Mouse (Mus musculus) heart, embryonic 16.5 days (tissue): ENCODE data around the gene Arfgap3. TPM values are rescaled to one million over a fixed set of nuclear protein-coding genes. Genes with fewer than 3 reads are reported as not detected.

Experiments
- ATAC-seq: fragments of 200-750 bp; cut with Nextera tagmentation; replicated peaks from 2 replicates; pipeline ENCODE4 v1.8.0; 2017; ENCODE audit warnings: moderate number of reproducible peaks; ENCODE audit not compliant: insufficient read depth, low FRiP score; ENCODE audit errors: extremely low read depth
- H3K27ac ChIP-seq: fragments of 300-500 bp; sonication (generic); 2 replicates; pipeline ENCODE4 v1.5.1; 2014; ENCODE audit warnings: mild to moderate bottlenecking, low read length, control low read depth, moderate library complexity
- H3K27me3 ChIP-seq: fragments of 300-500 bp; sonication (generic); 2 replicates; pipeline ENCODE4 v1.6.1; 2014; ENCODE audit warnings: low read length, mixed read lengths; ENCODE audit not compliant: control insufficient read depth, insufficient read depth
- H3K36me3 ChIP-seq: fragments of 300-500 bp; sonication (generic); 2 replicates; pipeline ENCODE4 v1.6.1; 2014; ENCODE audit not compliant: control insufficient read depth, insufficient read depth
- H3K4me1 ChIP-seq: fragments of 300-500 bp; sonication (generic); 2 replicates; pipeline ENCODE4 v1.6.1; 2014; ENCODE audit warnings: low read length, mixed read lengths; ENCODE audit not compliant: control insufficient read depth, insufficient read depth
- H3K4me2 ChIP-seq: fragments of 300-500 bp; sonication (generic); 2 replicates; pipeline ENCODE4 v1.6.1; 2014; ENCODE audit warnings: low read depth, mild to moderate bottlenecking, control low read depth, low read length
- H3K4me3 ChIP-seq: fragments of 300-500 bp; sonication (generic); 2 replicates; pipeline ENCODE4 v1.5.1; 2014; ENCODE audit warnings: mild to moderate bottlenecking, control low read depth, low read length
- H3K9ac ChIP-seq: fragments of 300-500 bp; sonication (generic); 2 replicates; pipeline ENCODE4 v1.6.1; 2014; ENCODE audit warnings: low read length, control low read depth
- H3K9me3 ChIP-seq: fragments of 300-500 bp; sonication (generic); replicated peaks from 2 replicates; pipeline ENCODE4 v1.6.1; 2016; ENCODE audit warnings: low read length; ENCODE audit not compliant: control insufficient read depth
- WGBS: fragments of 180-500 bp; shearing (Covaris S2); extraction: QIAGEN DNeasy Blood & Tissue Kit; methylation state at CpG from one replicate; pipeline ENCODE4 v1.1.7; 2014; 5-methylcytosine and 5-hydroxymethylcytosine counted together
- polyA plus RNA-seq: library from polyadenylated mRNA; unstranded; fragments of >200 nt; fragmentation: Nextera tagmentation; extraction: Ambion mirVana; gene quantifications from 2 replicates; pipeline ENCODE4 v1.2.1, GENCODE M21; 2015

Arfgap3 gene
- polyA plus RNA-seq, 1 experiment from 2014 or later, result 42.0 TPM

DNA sequence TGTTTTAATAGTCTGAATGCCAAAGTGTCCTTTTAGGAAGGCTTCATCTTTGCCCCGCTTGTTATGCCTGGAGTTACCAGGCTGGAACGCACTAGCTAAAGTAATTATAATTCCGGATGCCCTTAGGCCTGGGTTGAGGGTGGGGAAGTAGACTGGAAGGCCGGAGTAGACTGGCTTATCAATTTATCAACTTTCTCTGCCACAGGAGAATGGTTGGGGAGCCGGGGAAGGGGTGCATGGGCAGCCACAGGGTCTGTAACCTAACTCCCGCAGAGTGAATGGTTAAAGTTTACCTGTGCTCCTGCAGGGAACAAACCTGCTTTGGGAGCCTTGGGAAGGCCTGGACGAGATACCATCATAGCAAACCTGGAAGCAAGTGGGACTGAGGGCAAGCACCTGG is 94.1 kb downstream of the Arfgap3 start:
- Histone ChIP-seq H3K4me1 (no peaks in the 10 kb centered on the region), H3K4me2 (no peak overlapping the region), H3K27ac (no peak overlapping the region), H3K36me3 (no peaks in the 10 kb centered on the region), H3K9me3 (no peaks in the 10 kb centered on the region; the same call in 1 of the 2 replicates), H3K27me3 (peaks cover 17% of the 10 kb centered on the region), H3K9ac (no peak overlapping the region), H3K4me3 (no peak overlapping the region)
- WGBS, result 81% methylated on average over 7 of the region's 7 CpGs
- ATAC-seq, result no peak

- WGBS, result 96% methylated on average over 4 of the region's 4 CpGs
- Histone ChIP-seq H3K4me2 (no peak overlapping the region), H3K4me1 (no peaks in the 10 kb centered on the region), H3K9ac (no peak overlapping the region), H3K27me3 (peaks cover 23% of the 10 kb centered on the region), H3K36me3 (no peaks in the 10 kb centered on the region), H3K27ac (no peak overlapping the region), H3K4me3 (no peak overlapping the region), H3K9me3 (no peaks in the 10 kb centered on the region; the same call in 1 of the 2 replicates)
- no peak for ATAC-seq
Measured at GRCm38 (mm10) chr15:83255191-83255782, 94.8 kb downstream of the Arfgap3 start.

DNA sequence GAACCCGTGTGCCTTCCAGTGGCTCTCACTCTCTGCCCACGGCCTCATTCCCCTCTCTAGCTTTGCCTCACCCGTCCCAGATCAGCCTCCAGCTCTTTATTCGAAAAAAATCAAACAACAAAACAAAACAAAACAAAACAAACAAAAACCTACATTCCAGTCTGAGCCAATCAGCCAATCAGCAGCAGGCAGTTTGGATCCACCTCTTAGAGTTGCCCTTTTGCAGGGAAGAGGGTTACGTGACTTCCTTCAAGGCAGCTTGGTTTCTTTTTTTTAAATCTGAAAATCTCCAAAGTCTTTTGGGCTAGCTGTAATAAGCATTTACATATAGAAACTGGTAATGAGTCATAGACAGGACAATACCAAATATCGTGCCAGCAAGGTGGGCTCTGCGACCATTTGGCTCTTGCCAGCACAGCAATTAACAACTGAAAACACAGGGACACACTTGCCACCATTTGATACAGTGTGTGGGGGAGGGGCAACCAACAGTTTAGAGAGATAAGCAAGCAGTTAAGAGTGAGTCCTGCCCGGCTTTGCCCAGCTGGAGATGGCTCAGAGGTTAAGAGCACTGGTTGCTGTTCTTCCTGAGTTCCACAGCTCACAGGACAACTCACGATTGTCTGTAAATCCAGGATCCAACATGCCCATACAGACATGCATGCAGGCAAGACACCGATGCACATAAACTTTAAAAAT is 95.5 kb downstream of the Arfgap3 start:
- no peak overlapping the region for H3K27ac ChIP-seq
- peaks cover 28% of the 10 kb centered on the region for H3K27me3 ChIP-seq
- no peak overlapping the region for H3K4me2 ChIP-seq
- H3K9ac ChIP-seq, result no peak overlapping the region
- H3K4me1 ChIP-seq, result no peaks in the 10 kb centered on the region
- ATAC-seq, result no peak
- H3K9me3 ChIP-seq, result no peaks in the 10 kb centered on the region; the same call in 1 of the 2 replicates
- WGBS, result 52% methylated on average over 10 of the region's 10 CpGs
- no peak overlapping the region for H3K4me3 ChIP-seq
- no peaks in the 10 kb centered on the region for H3K36me3 ChIP-seq

- 59% methylated on average over 14 of the region's 14 CpGs for WGBS
- Histone ChIP-seq H3K27ac (no peak overlapping the region), H3K4me2 (no peak overlapping the region), H3K4me1 (no peaks in the 10 kb centered on the region), H3K4me3 (peak overlapping the region; percentile 63), H3K36me3 (no peaks in the 10 kb centered on the region), H3K27me3 (peaks cover 31% of the 10 kb centered on the region), H3K9me3 (no peaks in the 10 kb centered on the region; the same call in 1 of the 2 replicates), H3K9ac (no peak overlapping the region)
- ATAC-seq, result 0 out of 2 replicates have a peak, but pooled peaks have one; percentile 23
Measured at GRCm38 (mm10) chr15:83252060-83252459, 98.0 kb downstream of the Arfgap3 start.

DNA sequence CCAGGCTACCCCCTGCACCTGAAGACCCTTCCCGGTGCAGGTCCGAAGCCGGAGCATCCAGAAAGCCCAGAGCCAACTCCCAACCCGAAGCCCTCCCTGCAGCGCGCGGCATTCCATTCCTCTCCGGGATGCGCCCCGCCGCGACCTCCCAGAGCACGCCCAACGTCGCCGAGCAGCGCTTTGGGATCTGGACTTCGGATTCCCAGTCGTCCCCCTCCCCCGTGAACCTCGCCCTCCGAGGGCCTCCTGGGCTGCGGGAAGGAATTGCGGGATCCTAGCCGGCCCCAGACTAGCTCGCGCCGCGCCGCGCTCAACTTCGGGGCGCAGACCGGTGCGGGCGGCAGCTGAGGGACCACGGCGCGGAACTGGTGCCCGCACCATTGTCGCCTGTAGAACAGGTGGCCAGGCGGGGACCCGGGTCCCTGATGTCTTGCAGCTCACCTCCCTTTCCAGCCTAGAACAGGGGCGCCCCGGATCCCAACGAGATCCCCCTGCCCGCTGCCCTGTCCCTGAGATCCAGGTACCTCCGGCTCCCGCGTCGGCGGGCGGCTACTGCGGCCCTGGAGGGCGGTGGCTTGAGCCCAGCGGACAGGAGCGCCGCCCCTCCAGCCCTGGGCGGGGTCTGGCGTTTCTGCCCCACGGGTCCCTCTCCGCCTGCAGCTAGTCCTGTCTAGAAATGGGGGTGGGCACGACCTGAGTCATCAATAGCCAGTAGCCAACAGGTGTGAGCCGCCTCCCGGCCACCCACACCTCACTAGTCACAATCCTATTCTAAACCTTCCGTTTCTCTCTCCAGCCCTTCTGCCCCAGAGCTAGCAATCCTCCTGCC is 98.7 kb downstream of the Arfgap3 start, which contains the start of gene A4galt:
TSS of gene A4galt (minus strand) at position 599 of the 829 bp plus-strand sequence.
- Histone ChIP-seq H3K36me3 (no peaks in the 10 kb centered on the region), H3K9me3 (no peaks in the 10 kb centered on the region; the same call in 1 of the 2 replicates), H3K4me1 (no peaks in the 10 kb centered on the region), H3K4me3 (peak within 1 kb of the TSS; percentile 63), H3K27ac (no peak within 1 kb of the TSS), H3K9ac (peak within 1 kb of the TSS; percentile 65), H3K27me3 (peaks cover 31% of the 10 kb centered on the region), H3K4me2 (peak within 1 kb of the TSS; percentile 94)
- WGBS, result 2% methylated on average over 65 of the region's 66 CpGs
- ATAC-seq, result no peak

DNA sequence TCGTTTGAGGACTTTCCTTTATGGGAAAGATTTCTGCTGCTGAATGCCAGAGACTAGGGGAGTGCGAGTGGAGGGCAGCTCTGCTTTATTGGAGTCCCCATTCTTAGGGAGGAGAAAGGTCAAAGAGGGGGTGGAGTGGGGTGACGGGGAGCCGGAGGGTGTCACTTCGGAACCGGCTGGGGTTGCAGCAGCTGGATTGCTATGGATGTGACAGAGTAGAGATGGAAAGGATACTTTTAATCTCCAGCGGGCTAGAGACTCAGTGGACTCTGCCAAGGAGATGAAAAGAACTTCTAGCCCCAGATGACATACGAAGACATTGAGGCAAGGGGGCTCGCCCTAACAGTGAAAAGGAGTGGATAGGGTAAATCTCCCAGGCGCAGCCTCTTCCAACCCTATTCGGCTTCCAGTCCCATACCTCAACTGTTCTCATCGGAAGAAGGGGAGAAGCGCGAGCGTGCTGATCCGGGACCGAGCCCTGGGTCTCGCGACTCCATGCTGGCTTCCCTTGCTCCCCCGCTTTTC is 99.3 kb downstream of the Arfgap3 start:
- Histone ChIP-seq H3K27ac (no peak overlapping the region), H3K4me1 (no peaks in the 10 kb centered on the region), H3K4me2 (peak overlapping the region; percentile 94), H3K9ac (peak overlapping the region; percentile 65), H3K27me3 (peaks cover 31% of the 10 kb centered on the region), H3K36me3 (no peaks in the 10 kb centered on the region), H3K4me3 (peak overlapping the region; percentile 63), H3K9me3 (no peaks in the 10 kb centered on the region; the same call in 1 of the 2 replicates)
- ATAC-seq, result no peak
- 4% methylated on average over 19 of the region's 20 CpGs for WGBS

Other genes starting within 250 kb of the Arfgap3 start
- gene Rrp7a, start 227.4 kb downstream of the Arfgap3 start, polyA plus RNA-seq, result 43.3 and 47.3 TPM in 2 replicates
- gene Poldip3, start 200.9 kb downstream of the Arfgap3 start, polyA plus RNA-seq, result 75.9 and 79.0 TPM in 2 replicates
- gene Cyb5r3, start 177.7 kb downstream of the Arfgap3 start, polyA plus RNA-seq, result 146 and 155 TPM in 2 replicates
- 1.3 TPM in 2 replicates for gene A4galt, start 98.5 kb downstream of the Arfgap3 start, polyA plus RNA-seq
- 73.3 and 74.2 TPM in 2 replicates for gene Pacsin2, start 114.4 kb upstream of the Arfgap3 start, polyA plus RNA-seq
- 23.9 and 24.1 TPM in 2 replicates for gene Ttll1, start 160.6 kb upstream of the Arfgap3 start, polyA plus RNA-seq
- 22.9 TPM in 2 replicates for gene Bik, start 176.6 kb upstream of the Arfgap3 start, polyA plus RNA-seq
- gene Tspo, start 213.3 kb upstream of the Arfgap3 start, polyA plus RNA-seq, result 182 and 185 TPM in 2 replicates
- 32.9 and 34.6 TPM in 2 replicates for gene Mcat, start 213.5 kb upstream of the Arfgap3 start, polyA plus RNA-seq
- gene Ttll12, start 244.9 kb upstream of the Arfgap3 start, polyA plus RNA-seq, result 18.8 and 20.7 TPM in 2 replicates